Mouse (Mus musculus): ENCODE results near the gene Nhej1. TPM values are rescaled to one million over a fixed set of nuclear protein-coding genes. Genes with fewer than 3 reads are reported as not detected.

Gene Nhej1
- polyA plus RNA-seq, 1 experiment from 2014 or later: 7.2 TPM

DNA sequence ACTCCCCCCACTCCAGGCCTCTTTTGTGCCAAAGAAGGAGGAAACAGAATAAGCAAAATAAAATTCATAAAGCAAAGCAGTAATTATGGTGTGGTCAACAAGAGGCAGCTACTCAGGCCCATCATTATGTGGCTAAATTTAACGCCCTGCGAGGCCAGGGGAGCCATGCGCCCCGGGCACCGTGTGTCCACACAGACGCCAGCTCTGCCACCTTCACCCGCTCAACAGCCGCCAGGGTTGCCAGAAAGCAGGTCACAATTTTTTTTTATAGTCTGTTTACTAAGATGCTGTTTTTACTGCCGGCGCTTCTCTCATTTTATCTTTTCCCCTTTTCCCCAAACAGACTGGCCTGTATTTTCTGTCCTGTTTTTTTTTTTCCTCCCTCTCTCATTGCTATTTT lies 93.0 kb downstream of the Nhej1 start:
- H3K36me3 ChIP-seq (ENCODE audit: control insufficient read depth, insufficient read depth, low read length): no peaks in the 10 kb centered on the region
- no peak for ATAC-seq
- no peak overlapping the region for H3K4me3 ChIP-seq (ENCODE audit: low read length)
- H3K9me3 ChIP-seq (ENCODE audit: control insufficient read depth, low read length): no peaks in the 10 kb centered on the region
- WGBS: 90% methylated on average over 10 of the region's 10 CpGs
- H3K27ac ChIP-seq (ENCODE audit: low read depth, low read length): no peak overlapping the region
- no peaks in the 10 kb centered on the region for H3K27me3 ChIP-seq (replicated peaks; ENCODE audit: control insufficient read depth, insufficient read depth, low read length)
- no peaks in the 10 kb centered on the region for H3K4me1 ChIP-seq (ENCODE audit: control insufficient read depth, insufficient read depth, low read depth, low read length)
- H3K4me2 ChIP-seq (ENCODE audit: low read length): no peak overlapping the region
- no peak overlapping the region for H3K9ac ChIP-seq (ENCODE audit: low read depth, low read length)

DNA sequence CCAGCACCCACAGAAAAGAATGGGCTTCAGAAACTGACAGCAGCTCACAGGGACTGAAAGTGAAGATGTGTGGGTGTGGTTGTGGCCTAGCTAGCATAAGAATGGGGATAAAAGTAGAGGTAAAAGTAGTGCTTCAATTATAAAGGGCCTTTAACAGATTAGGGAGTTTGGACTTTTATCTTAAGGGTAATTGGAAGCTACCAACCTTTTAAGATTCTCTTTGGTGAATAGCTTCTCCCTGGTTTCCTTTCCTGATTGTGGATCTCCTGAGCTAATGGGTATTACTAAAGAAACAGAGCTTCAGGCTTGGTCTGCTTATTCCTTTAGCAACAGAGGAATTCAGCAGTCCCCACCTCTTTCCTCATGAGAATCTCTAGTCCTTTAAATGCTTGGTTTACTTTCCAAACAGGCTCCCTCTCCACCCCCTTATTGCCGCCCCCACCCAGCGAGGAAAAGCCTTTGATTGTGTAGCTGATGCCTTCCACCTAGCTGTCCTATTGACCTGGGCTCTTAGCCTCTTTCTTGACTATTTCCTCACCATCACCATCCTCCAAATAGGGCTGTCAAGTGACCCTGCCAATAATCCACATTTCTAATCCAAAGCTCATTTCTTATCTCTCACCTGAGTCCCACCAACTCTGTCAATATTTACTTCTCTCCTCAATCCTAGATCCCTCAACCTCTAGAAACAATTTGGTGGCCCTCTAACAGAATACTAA lies 97.8 kb downstream of the Nhej1 start:
- H3K9ac ChIP-seq (ENCODE audit: low read depth, low read length): no peak overlapping the region
- no peaks in the 10 kb centered on the region for H3K27me3 ChIP-seq (replicated peaks; ENCODE audit: control insufficient read depth, insufficient read depth, low read length)
- H3K4me2 ChIP-seq (ENCODE audit: low read length): no peak overlapping the region
- no peaks in the 10 kb centered on the region; the same call in 1 of the 2 replicates for H3K9me3 ChIP-seq (ENCODE audit: control insufficient read depth, low read length)
- H3K36me3 ChIP-seq (ENCODE audit: control insufficient read depth, insufficient read depth, low read length): no peaks in the 10 kb centered on the region
- no peak for ATAC-seq
- no peaks in the 10 kb centered on the region; the same call in 1 of the 2 replicates for H3K4me1 ChIP-seq (ENCODE audit: control insufficient read depth, insufficient read depth, low read depth, low read length)
- H3K27ac ChIP-seq (ENCODE audit: low read depth, low read length): no peak overlapping the region
- 63% methylated on average over 2 of the region's 2 CpGs for WGBS
- no peak overlapping the region for H3K4me3 ChIP-seq (ENCODE audit: low read length)

- no peak overlapping the region for H3K9ac ChIP-seq (ENCODE audit: low read depth, low read length)
- no peak overlapping the region for H3K4me3 ChIP-seq (ENCODE audit: low read length)
- no peaks in the 10 kb centered on the region for H3K36me3 ChIP-seq (ENCODE audit: control insufficient read depth, insufficient read depth, low read length)
- ATAC-seq: no peak
- 82% methylated on average over 7 of the region's 7 CpGs for WGBS
- no peaks in the 10 kb centered on the region for H3K27me3 ChIP-seq (replicated peaks; ENCODE audit: control insufficient read depth, insufficient read depth, low read length)
- H3K4me1 ChIP-seq (ENCODE audit: control insufficient read depth, insufficient read depth, low read depth, low read length): no peaks in the 10 kb centered on the region; the same call in 1 of the 2 replicates
- no peak overlapping the region for H3K27ac ChIP-seq (ENCODE audit: low read depth, low read length)
- H3K4me2 ChIP-seq (ENCODE audit: low read length): no peak overlapping the region
- H3K9me3 ChIP-seq (ENCODE audit: control insufficient read depth, low read length): no peaks in the 10 kb centered on the region; the same call in 1 of the 2 replicates
Observed at GRCm38 (mm10) chr1:75024419-75025199, 100.4 kb downstream of the Nhej1 start.

- no peaks in the 10 kb centered on the region; the same call in 1 of the 2 replicates for H3K4me1 ChIP-seq (ENCODE audit: control insufficient read depth, insufficient read depth, low read depth, low read length)
- no peaks in the 10 kb centered on the region for H3K36me3 ChIP-seq (ENCODE audit: control insufficient read depth, insufficient read depth, low read length)
- no peaks in the 10 kb centered on the region; the same call in 1 of the 2 replicates for H3K9me3 ChIP-seq (ENCODE audit: control insufficient read depth, low read length)
- H3K27me3 ChIP-seq (replicated peaks; ENCODE audit: control insufficient read depth, insufficient read depth, low read length): no peaks in the 10 kb centered on the region
- H3K27ac ChIP-seq (ENCODE audit: low read depth, low read length): no peak overlapping the region
- 26% methylated on average over 5 of the region's 5 CpGs for WGBS
- H3K9ac ChIP-seq (ENCODE audit: low read depth, low read length): no peak overlapping the region
- H3K4me2 ChIP-seq (ENCODE audit: low read length): no peak overlapping the region
- no peak overlapping the region for H3K4me3 ChIP-seq (ENCODE audit: low read length)
- ATAC-seq: no peak
Observed at GRCm38 (mm10) chr1:75022216-75022615, 102.8 kb downstream of the Nhej1 start.

DNA sequence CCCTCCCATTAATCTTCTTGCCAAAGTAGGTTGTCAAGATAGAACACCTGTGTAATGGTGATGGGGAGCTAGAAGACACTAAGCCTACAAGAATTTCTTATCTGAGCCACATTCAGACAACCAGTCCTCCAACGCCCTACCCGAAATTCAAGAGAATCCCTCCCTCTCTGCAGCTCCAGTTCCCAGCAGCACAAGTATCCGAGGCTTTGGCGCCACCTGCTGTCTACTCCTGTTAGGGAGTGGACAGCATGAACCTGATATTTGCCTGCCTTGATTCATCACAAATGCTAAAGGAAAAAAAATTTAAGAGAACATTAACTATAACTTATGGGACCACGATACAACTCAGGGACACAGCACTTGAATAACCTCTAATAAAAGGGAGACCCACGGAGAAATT lies 108.2 kb downstream of the Nhej1 start:
- no peak overlapping the region for H3K27ac ChIP-seq (ENCODE audit: low read depth, low read length)
- H3K36me3 ChIP-seq (ENCODE audit: control insufficient read depth, insufficient read depth, low read length): no peaks in the 10 kb centered on the region
- H3K4me2 ChIP-seq (ENCODE audit: low read length): no peak overlapping the region
- H3K4me1 ChIP-seq (ENCODE audit: control insufficient read depth, insufficient read depth, low read depth, low read length): no peaks in the 10 kb centered on the region
- H3K27me3 ChIP-seq (replicated peaks; ENCODE audit: control insufficient read depth, insufficient read depth, low read length): peaks cover 3% of the 10 kb centered on the region; the same call in 1 of the 2 replicates
- no peak overlapping the region for H3K9ac ChIP-seq (ENCODE audit: low read depth, low read length)
- 6% methylated on average over 6 of the region's 6 CpGs for WGBS
- no peaks in the 10 kb centered on the region for H3K9me3 ChIP-seq (ENCODE audit: control insufficient read depth, low read length)
- ATAC-seq: no peak; the same call in 1 of the 2 replicates
- no peak overlapping the region for H3K4me3 ChIP-seq (ENCODE audit: low read length)

- Histone ChIP-seq H3K4me2 (ENCODE audit: low read length) (no peak overlapping the region), H3K9me3 (ENCODE audit: control insufficient read depth, low read length) (no peaks in the 10 kb centered on the region), H3K9ac (ENCODE audit: low read depth, low read length) (no peak overlapping the region), H3K27me3 (replicated peaks; ENCODE audit: control insufficient read depth, insufficient read depth, low read length) (peaks cover 3% of the 10 kb centered on the region; the same call in 1 of the 2 replicates), H3K4me3 (ENCODE audit: low read length) (no peak overlapping the region), H3K4me1 (ENCODE audit: control insufficient read depth, insufficient read depth, low read depth, low read length) (no peaks in the 10 kb centered on the region), H3K36me3 (ENCODE audit: control insufficient read depth, insufficient read depth, low read length) (no peaks in the 10 kb centered on the region), H3K27ac (ENCODE audit: low read depth, low read length) (no peak overlapping the region)
- ATAC-seq: no peak
- 30% methylated on average over 13 of the region's 13 CpGs for WGBS
Observed at GRCm38 (mm10) chr1:75015551-75016265, 109.3 kb downstream of the Nhej1 start.

- H3K9me3 ChIP-seq (ENCODE audit: control insufficient read depth, low read length): no peaks in the 10 kb centered on the region
- H3K27ac ChIP-seq (ENCODE audit: low read depth, low read length): no peak overlapping the region
- H3K4me2 ChIP-seq (ENCODE audit: low read length): no peak overlapping the region
- WGBS: 55% methylated on average over 5 of the region's 5 CpGs
- ATAC-seq: no peak
- H3K9ac ChIP-seq (ENCODE audit: low read depth, low read length): no peak overlapping the region
- H3K4me3 ChIP-seq (ENCODE audit: low read length): no peak overlapping the region
- no peaks in the 10 kb centered on the region for H3K4me1 ChIP-seq (ENCODE audit: control insufficient read depth, insufficient read depth, low read depth, low read length)
- no peaks in the 10 kb centered on the region for H3K36me3 ChIP-seq (ENCODE audit: control insufficient read depth, insufficient read depth, low read length)
- H3K27me3 ChIP-seq (replicated peaks; ENCODE audit: control insufficient read depth, insufficient read depth, low read length): peaks cover 3% of the 10 kb centered on the region; the same call in 1 of the 2 replicates
Observed at GRCm38 (mm10) chr1:75014210-75014845, 110.7 kb downstream of the Nhej1 start.

DNA sequence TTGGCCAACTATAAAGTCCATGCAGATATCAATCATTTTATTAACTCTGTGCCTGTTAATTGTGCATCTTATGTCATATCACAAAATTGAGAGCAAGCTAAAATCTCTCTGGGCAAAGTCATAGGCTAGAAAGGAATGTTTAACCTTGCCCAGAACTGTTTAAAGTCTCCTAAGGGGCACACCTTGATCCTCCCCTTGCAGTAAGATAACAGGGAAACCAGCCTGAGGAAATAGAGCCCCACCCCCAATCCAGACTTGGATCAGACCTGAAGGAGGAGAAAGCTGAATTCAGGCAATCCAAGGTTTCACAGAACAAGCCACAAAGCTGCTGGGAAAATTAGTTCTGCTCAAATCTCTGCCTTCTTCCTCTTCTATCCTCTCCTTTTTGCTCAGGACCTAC lies 114.2 kb downstream of the Nhej1 start:
- H3K4me2 ChIP-seq (ENCODE audit: low read length): no peak overlapping the region
- no peaks in the 10 kb centered on the region for H3K9me3 ChIP-seq (ENCODE audit: control insufficient read depth, low read length)
- no peaks in the 10 kb centered on the region for H3K27me3 ChIP-seq (replicated peaks; ENCODE audit: control insufficient read depth, insufficient read depth, low read length)
- no peak overlapping the region for H3K4me3 ChIP-seq (ENCODE audit: low read length)
- ATAC-seq: no peak
- no peak overlapping the region for H3K27ac ChIP-seq (ENCODE audit: low read depth, low read length)
- no peak overlapping the region for H3K9ac ChIP-seq (ENCODE audit: low read depth, low read length)
- H3K36me3 ChIP-seq (ENCODE audit: control insufficient read depth, insufficient read depth, low read length): no peaks in the 10 kb centered on the region
- no peaks in the 10 kb centered on the region for H3K4me1 ChIP-seq (ENCODE audit: control insufficient read depth, insufficient read depth, low read depth, low read length)
